Mouse (Mus musculus): ENCODE data around the gene Lyrm1. TPM values are rescaled to one million over a fixed set of nuclear protein-coding genes. Genes with fewer than 3 reads are reported as not detected.
A peak's percentile ranks its signal among the peaks of the same experiment; 100 is the strongest.

Gene Lyrm1
- polyA plus RNA-seq, 1 experiment from 2014 or later: 11.0 TPM

GRCm38 (mm10) chr7:119859476-119859875, 36.2 kb upstream of the Lyrm1 start:
- Histone ChIP-seq H3K9me3 (replicated peaks; ENCODE audit: control insufficient read depth, low read length) (no peaks in the 10 kb centered on the region), H3K27ac (replicated peaks; ENCODE audit: low read depth, low read length) (no peak overlapping the region), H3K4me3 (ENCODE audit: low read depth, low read length) (no peak overlapping the region), H3K36me3 (replicated peaks; ENCODE audit: control insufficient read depth, insufficient read depth, low read depth, low read length) (no peaks in the 10 kb centered on the region), H3K4me1 (ENCODE audit: control insufficient read depth, insufficient read depth, low read length) (no peaks in the 10 kb centered on the region; the same call in none of the 2 replicates), H3K4me2 (ENCODE audit: low read depth, low read length) (no peak overlapping the region), H3K9ac (replicated peaks; ENCODE audit: low read length) (no peak overlapping the region), H3K27me3 (ENCODE audit: control insufficient read depth, insufficient read depth, low read length) (no peaks in the 10 kb centered on the region)
- no peak for ATAC-seq (replicated peaks; ENCODE audit: insufficient number of reproducible peaks, low FRiP score, low TSS enrichment, low read depth)
- DNase-seq (ENCODE audit: low spot score): no peak
- 79% methylated on average over 6 of the region's 6 CpGs for WGBS

GRCm38 (mm10) chr7:119860116-119860515, 35.5 kb upstream of the Lyrm1 start:
- Histone ChIP-seq H3K4me2 (ENCODE audit: low read depth, low read length) (no peak overlapping the region), H3K9ac (replicated peaks; ENCODE audit: low read length) (no peak overlapping the region), H3K27me3 (ENCODE audit: control insufficient read depth, insufficient read depth, low read length) (no peaks in the 10 kb centered on the region), H3K4me3 (ENCODE audit: low read depth, low read length) (no peak overlapping the region), H3K27ac (replicated peaks; ENCODE audit: low read depth, low read length) (no peak overlapping the region), H3K9me3 (replicated peaks; ENCODE audit: control insufficient read depth, low read length) (no peaks in the 10 kb centered on the region), H3K36me3 (replicated peaks; ENCODE audit: control insufficient read depth, insufficient read depth, low read depth, low read length) (no peaks in the 10 kb centered on the region), H3K4me1 (ENCODE audit: control insufficient read depth, insufficient read depth, low read length) (no peaks in the 10 kb centered on the region; the same call in none of the 2 replicates)
- peak; percentile 52 for DNase-seq (ENCODE audit: low spot score)
- no peak for ATAC-seq (replicated peaks; ENCODE audit: insufficient number of reproducible peaks, low FRiP score, low TSS enrichment, low read depth)
- 72% methylated on average over 3 of the region's 3 CpGs for WGBS

- H3K27ac ChIP-seq (replicated peaks; ENCODE audit: low read depth, low read length): no peak overlapping the region
- WGBS: 98% methylated on average over 2 of the region's 2 CpGs
Observed at GRCm38 (mm10) chr7:119860554-119860953, 35.1 kb upstream of the Lyrm1 start.

GRCm38 (mm10) chr7:119860971-119861334, 34.7 kb upstream of the Lyrm1 start:
- no peaks in the 10 kb centered on the region; the same call in none of the 2 replicates for H3K4me1 ChIP-seq (ENCODE audit: control insufficient read depth, insufficient read depth, low read length)
- DNase-seq (ENCODE audit: low spot score): no peak
- no peaks in the 10 kb centered on the region for H3K36me3 ChIP-seq (replicated peaks; ENCODE audit: control insufficient read depth, insufficient read depth, low read depth, low read length)
- peak overlapping the region; percentile 44; the same call in 1 of the 2 replicates for H3K27ac ChIP-seq (replicated peaks; ENCODE audit: low read depth, low read length)
- no peak overlapping the region for H3K9ac ChIP-seq (replicated peaks; ENCODE audit: low read length)
- no peak for ATAC-seq (replicated peaks; ENCODE audit: insufficient number of reproducible peaks, low FRiP score, low TSS enrichment, low read depth)
- H3K4me3 ChIP-seq (ENCODE audit: low read depth, low read length): no peak overlapping the region
- no peaks in the 10 kb centered on the region for H3K27me3 ChIP-seq (ENCODE audit: control insufficient read depth, insufficient read depth, low read length)
- no peaks in the 10 kb centered on the region for H3K9me3 ChIP-seq (replicated peaks; ENCODE audit: control insufficient read depth, low read length)
- H3K4me2 ChIP-seq (ENCODE audit: low read depth, low read length): no peak overlapping the region

More at GRCm38 (mm10) chr7:119860554-119860953, 35.1 kb upstream of the Lyrm1 start:
- H3K36me3 ChIP-seq (replicated peaks; ENCODE audit: control insufficient read depth, insufficient read depth, low read depth, low read length): no peaks in the 10 kb centered on the region
- H3K27me3 ChIP-seq (ENCODE audit: control insufficient read depth, insufficient read depth, low read length): no peaks in the 10 kb centered on the region
- no peak for DNase-seq (ENCODE audit: low spot score)
- H3K4me2 ChIP-seq (ENCODE audit: low read depth, low read length): no peak overlapping the region
- H3K9ac ChIP-seq (replicated peaks; ENCODE audit: low read length): no peak overlapping the region
- H3K4me3 ChIP-seq (ENCODE audit: low read depth, low read length): no peak overlapping the region
- no peaks in the 10 kb centered on the region for H3K9me3 ChIP-seq (replicated peaks; ENCODE audit: control insufficient read depth, low read length)
- H3K4me1 ChIP-seq (ENCODE audit: control insufficient read depth, insufficient read depth, low read length): no peaks in the 10 kb centered on the region; the same call in none of the 2 replicates
- ATAC-seq (replicated peaks; ENCODE audit: insufficient number of reproducible peaks, low FRiP score, low TSS enrichment, low read depth): no peak

GRCm38 (mm10) chr7:119861335-119862091, 34.1 kb upstream of the Lyrm1 start:
- 28% methylated on average over 6 of the region's 6 CpGs for whole genome bisulfite sequencing
- Histone ChIP-seq H3K36me3 (replicated peaks; ENCODE audit: control insufficient read depth, insufficient read depth, low read depth, low read length) (no peaks in the 10 kb centered on the region), H3K27me3 (ENCODE audit: control insufficient read depth, insufficient read depth, low read length) (no peaks in the 10 kb centered on the region), H3K4me2 (ENCODE audit: low read depth, low read length) (no peak overlapping the region), H3K9me3 (replicated peaks; ENCODE audit: control insufficient read depth, low read length) (no peaks in the 10 kb centered on the region), H3K9ac (replicated peaks; ENCODE audit: low read length) (no peak overlapping the region), H3K27ac (replicated peaks; ENCODE audit: low read depth, low read length) (peak overlapping the region; percentile 71), H3K4me3 (ENCODE audit: low read depth, low read length) (no peak overlapping the region), H3K4me1 (ENCODE audit: control insufficient read depth, insufficient read depth, low read length) (no peaks in the 10 kb centered on the region; the same call in none of the 2 replicates)
- ATAC-seq (replicated peaks; ENCODE audit: insufficient number of reproducible peaks, low FRiP score, low TSS enrichment, low read depth) (peak; percentile 87), DNase-seq (ENCODE audit: low spot score) (peak; percentile 77)

GRCm38 (mm10) chr7:119862167-119862566, 33.5 kb upstream of the Lyrm1 start:
- ATAC-seq (replicated peaks; ENCODE audit: insufficient number of reproducible peaks, low FRiP score, low TSS enrichment, low read depth): 0 out of 2 replicates have a peak, but pooled peaks have one; percentile 7
- Histone ChIP-seq H3K4me1 (ENCODE audit: control insufficient read depth, insufficient read depth, low read length) (no peaks in the 10 kb centered on the region; the same call in none of the 2 replicates), H3K9me3 (replicated peaks; ENCODE audit: control insufficient read depth, low read length) (no peaks in the 10 kb centered on the region), H3K4me3 (ENCODE audit: low read depth, low read length) (no peak overlapping the region), H3K4me2 (ENCODE audit: low read depth, low read length) (no peak overlapping the region), H3K27ac (replicated peaks; ENCODE audit: low read depth, low read length) (peak overlapping the region; percentile 71; the same call in 1 of the 2 replicates), H3K27me3 (ENCODE audit: control insufficient read depth, insufficient read depth, low read length) (no peaks in the 10 kb centered on the region), H3K9ac (replicated peaks; ENCODE audit: low read length) (no peak overlapping the region), H3K36me3 (replicated peaks; ENCODE audit: control insufficient read depth, insufficient read depth, low read depth, low read length) (no peaks in the 10 kb centered on the region)
- WGBS: 45% methylated on average over 1 of the region's 1 CpGs
- peak; percentile 4 for DNase-seq (ENCODE audit: low spot score)

- no peaks in the 10 kb centered on the region for H3K36me3 ChIP-seq (replicated peaks; ENCODE audit: control insufficient read depth, insufficient read depth, low read depth, low read length)
- 92% methylated on average over 5 of the region's 5 CpGs for WGBS
Observed at GRCm38 (mm10) chr7:119864500-119864899, 31.2 kb upstream of the Lyrm1 start.

GRCm38 (mm10) chr7:119866136-119866535, 29.5 kb upstream of the Lyrm1 start:
- H3K27ac ChIP-seq (replicated peaks; ENCODE audit: low read depth, low read length): no peak overlapping the region
- 62% methylated on average over 1 of the region's 1 CpGs for WGBS
- no peak for ATAC-seq (replicated peaks; ENCODE audit: insufficient number of reproducible peaks, low FRiP score, low TSS enrichment, low read depth)
- DNase-seq (ENCODE audit: low spot score): no peak
- no peaks in the 10 kb centered on the region; the same call in none of the 2 replicates for H3K4me1 ChIP-seq (ENCODE audit: control insufficient read depth, insufficient read depth, low read length)
- H3K4me3 ChIP-seq (ENCODE audit: low read depth, low read length): no peak overlapping the region
- H3K36me3 ChIP-seq (replicated peaks; ENCODE audit: control insufficient read depth, insufficient read depth, low read depth, low read length): no peaks in the 10 kb centered on the region
- no peaks in the 10 kb centered on the region for H3K9me3 ChIP-seq (replicated peaks; ENCODE audit: control insufficient read depth, low read length)
- H3K9ac ChIP-seq (replicated peaks; ENCODE audit: low read length): no peak overlapping the region
- no peak overlapping the region for H3K4me2 ChIP-seq (ENCODE audit: low read depth, low read length)
- no peaks in the 10 kb centered on the region for H3K27me3 ChIP-seq (ENCODE audit: control insufficient read depth, insufficient read depth, low read length)

More at GRCm38 (mm10) chr7:119864500-119864899, 31.2 kb upstream of the Lyrm1 start:
- Histone ChIP-seq H3K27ac (replicated peaks; ENCODE audit: low read depth, low read length) (no peak overlapping the region), H3K9ac (replicated peaks; ENCODE audit: low read length) (no peak overlapping the region), H3K4me1 (ENCODE audit: control insufficient read depth, insufficient read depth, low read length) (no peaks in the 10 kb centered on the region; the same call in none of the 2 replicates), H3K27me3 (ENCODE audit: control insufficient read depth, insufficient read depth, low read length) (no peaks in the 10 kb centered on the region), H3K9me3 (replicated peaks; ENCODE audit: control insufficient read depth, low read length) (no peaks in the 10 kb centered on the region), H3K4me2 (ENCODE audit: low read depth, low read length) (no peak overlapping the region), H3K4me3 (ENCODE audit: low read depth, low read length) (no peak overlapping the region)
- ATAC-seq (replicated peaks; ENCODE audit: insufficient number of reproducible peaks, low FRiP score, low TSS enrichment, low read depth) (no peak), DNase-seq (ENCODE audit: low spot score) (no peak)

Measured in embryonic facial prominence, embryonic 11.5 days (tissue).